In the genomic region with DNA sequence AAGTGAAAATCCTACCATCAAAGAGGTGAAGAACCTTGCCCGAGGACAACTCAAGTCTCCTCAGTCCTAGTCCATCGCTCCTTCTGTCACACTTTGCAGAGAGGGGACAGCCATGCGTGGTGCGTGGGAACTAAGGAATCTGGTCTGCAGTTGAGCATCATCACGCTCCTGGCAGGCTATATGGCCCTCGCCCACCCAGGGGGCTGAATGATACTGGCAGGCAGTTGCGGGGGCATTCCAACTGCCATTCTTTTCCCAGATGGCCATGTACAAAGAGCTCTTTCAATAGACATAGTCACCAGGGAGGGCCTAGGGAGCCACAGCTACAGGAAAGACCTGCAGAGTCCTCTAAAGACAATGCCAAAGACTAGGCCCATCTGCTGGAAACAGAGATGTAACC, we compare ENCODE assay signal across 16 mouse cellular contexts. TPM values are rescaled to one million over a fixed set of nuclear protein-coding genes. Genes with fewer than 3 reads are reported as not detected.
"Had no signal": no experiment of that assay in that cellular context is flagged by ENCODE, and none has a peak within 500 bp of the region (broad histone marks: within the 10 kb centered on the region; RNA-seq: fewer than 3 reads in every experiment).

No protein-coding gene starts in this region.

- H3K27ac ChIP-seq: kidney, embryonic 15.5 days; limb, embryonic 15.5 days; liver, embryonic 12.5 days; midbrain, embryonic 10.5 days; neural tube, embryonic 15.5 days had no signal

- DNase-seq: kidney, adult 2 months; kidney, postnatal 25 days; lung, postnatal 10 days; lung, postnatal 4 days; right cerebral cortex, postnatal 4 days; spleen, adult 18-20 months had no signal

- H3K4me3 ChIP-seq: kidney, embryonic 15.5 days; limb, embryonic 15.5 days; liver, embryonic 12.5 days; myocyte; neural tube, embryonic 15.5 days had no signal

RNA-seq across cellular contexts. Expression of a gene that starts 24.0 kb away (rescaled TPM):
- total RNA-seq: layer of hippocampus, postnatal 10 days; left cerebral cortex, adult 18-20 months; left cerebral cortex, postnatal 14 days; megakaryocyte, adult 5-6 weeks had no signal
